Mouse (Mus musculus) E14TG2a.4 (cell line): ENCODE data around the gene Agap3.

Source experiments
- CTCF ChIP-seq: conservative IDR thresholded peaks from 2 replicates; pipeline ENCODE4 v1.5.1; 2014; ENCODE audit warnings: low read length
- NANOG ChIP-seq: IDR thresholded peaks from 2 replicates; pipeline ENCODE4 v1.6.1; 2014; ENCODE audit warnings: borderline replicate concordance, low read length, mixed read lengths
- POU5F1 ChIP-seq: IDR thresholded peaks from 2 replicates; pipeline ENCODE4 v1.6.1; 2014; ENCODE audit warnings: low read length, borderline replicate concordance

DNA sequence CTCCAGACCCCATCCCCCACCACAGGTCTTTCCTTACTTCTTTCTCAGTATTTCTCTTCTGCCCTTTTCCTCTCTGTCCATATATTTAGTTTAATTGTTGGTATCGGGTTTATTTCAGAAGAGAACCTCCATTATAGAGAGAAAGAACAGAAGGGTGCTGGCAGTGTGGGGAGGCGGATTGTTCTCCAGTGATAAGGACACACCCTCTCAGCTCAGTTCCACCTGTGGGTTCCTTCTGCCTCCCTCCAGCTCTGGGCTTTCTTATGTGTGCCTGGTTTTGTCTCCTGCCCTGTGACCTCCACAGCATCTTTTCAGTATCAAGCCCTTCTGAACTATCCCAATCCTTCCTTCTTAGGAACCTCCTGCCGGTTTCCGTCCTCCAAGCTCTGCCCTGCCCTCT is 72.5 kb downstream of the Agap3 start:
- TF ChIP-seq CTCF (no peak), POU5F1 (no peak), NANOG (no peak)
